Mouse (Mus musculus): ENCODE results near the gene AC134908.4.

- no peak for TF ChIP-seq ZC3H11A (IDR thresholded peaks at IDR 0.05; ENCODE audit: borderline replicate concordance, low read depth, low read length)
- no peak for TF ChIP-seq HCFC1 (IDR thresholded peaks at IDR 0.05; ENCODE audit: borderline replicate concordance, insufficient read depth, low read length)
- no peak for TF ChIP-seq CHD2 (IDR thresholded peaks at IDR 0.05; ENCODE audit: low read depth, low read length)
- TF ChIP-seq ZNF384 (IDR thresholded peaks at IDR 0.05; ENCODE audit: low read depth, low read length), result no peak
- TF ChIP-seq MAFK (IDR thresholded peaks at IDR 0.05; ENCODE audit: insufficient read depth, low read depth, low read length), result no peak
Observed at GRCm38 (mm10) chr17:25810890-25811289, 15.4 kb upstream of the AC134908.4 start.

Data from ES-E14 (cell line).